Mouse (Mus musculus) heart, embryonic 14.5 days (tissue): ENCODE results near the gene Hist1h2bf. TPM values are rescaled to one million over a fixed set of nuclear protein-coding genes. Genes with fewer than 3 reads are reported as not detected.
"Not testable (repeated sequence)": the region's sequence is repeated elsewhere in the genome, so short reads cannot be mapped to it uniquely, and the experiment has no call there.

ENCODE experiments used
- ATAC-seq: fragments of 200-750 bp; cut with Nextera tagmentation; 2 replicates; pipeline ENCODE4 v1.8.0; 2017; ENCODE audit warnings: low read depth, moderate TSS enrichment; ENCODE audit not compliant: insufficient number of reproducible peaks, insufficient read depth, low FRiP score
- H3K27ac ChIP-seq, 2 experiments: fragments of 200-500 bp in 1 of 2; fragments of 300-500 bp in 1 of 2; sonication (generic) in 1 of 2; replicated peaks in 1 of 2; 2 replicates each; pipeline ENCODE4 v1.5.1; 2012 to 2014; ENCODE audit warnings: low read depth in 2 of 2, low read length in 2 of 2, control low read depth in 1 of 2, mild to moderate bottlenecking in 1 of 2, mixed read lengths in 1 of 2; ENCODE audit not compliant: control insufficient read depth in 1 of 2, insufficient read depth in 1 of 2
- H3K27me3 ChIP-seq: fragments of 300-500 bp; sonication (generic); 2 replicates; pipeline ENCODE4 v1.6.1; 2014; ENCODE audit warnings: mild to moderate bottlenecking, low read length, control low read depth; ENCODE audit not compliant: control insufficient read depth, insufficient read depth
- H3K36me3 ChIP-seq: fragments of 300-500 bp; sonication (generic); 2 replicates; pipeline ENCODE4 v1.6.1; 2014; ENCODE audit warnings: mild to moderate bottlenecking, control low read depth, low read length, mixed read lengths; ENCODE audit not compliant: control insufficient read depth, insufficient read depth
- H3K4me1 ChIP-seq, 2 experiments: fragments of 200-500 bp in 1 of 2; fragments of 300-500 bp in 1 of 2; sonication (generic) in 1 of 2; 2 replicates each; pipeline ENCODE4 v1.6.1; 2012 to 2014; ENCODE audit warnings: low read length in 2 of 2, control low read depth in 1 of 2, mixed read lengths in 1 of 2; ENCODE audit not compliant: control insufficient read depth in 2 of 2, insufficient read depth in 2 of 2
- H3K4me2 ChIP-seq: fragments of 300-500 bp; sonication (generic); 2 replicates; pipeline ENCODE4 v1.6.1; 2014; ENCODE audit warnings: mild to moderate bottlenecking, low read length
- H3K4me3 ChIP-seq, 2 experiments: fragments of 200-500 bp in 1 of 2; fragments of 300-500 bp in 1 of 2; sonication (generic) in 1 of 2; 2 replicates each; pipeline ENCODE4 v1.5.1; 2012 to 2014; ENCODE audit warnings: low read length in 2 of 2, mild to moderate bottlenecking in 2 of 2, control low read depth in 1 of 2, low read depth in 1 of 2, moderate library complexity in 1 of 2; ENCODE audit not compliant: control insufficient read depth in 1 of 2, insufficient read depth in 1 of 2
- H3K9ac ChIP-seq: fragments of 300-500 bp; sonication (generic); 2 replicates; pipeline ENCODE4 v1.6.1; 2014; ENCODE audit warnings: mild to moderate bottlenecking, low read length
- H3K9me3 ChIP-seq: fragments of 300-500 bp; sonication (generic); 2 replicates; pipeline ENCODE4 v1.6.1; 2016; ENCODE audit warnings: low read length, control low read depth; ENCODE audit not compliant: control insufficient read depth
- WGBS: fragments of 180-500 bp; shearing (Covaris S2); extraction: QIAGEN DNeasy Blood & Tissue Kit; methylation state at CpG from one replicate; pipeline ENCODE4 v1.1.7; 2014; 5-methylcytosine and 5-hydroxymethylcytosine counted together
- polyA plus RNA-seq: library from polyadenylated mRNA; unstranded; fragments of >200 nt; fragmentation: Nextera tagmentation; extraction: Ambion mirVana; gene quantifications from 2 replicates; pipeline ENCODE4 v1.2.1, GENCODE M21; 2014

Hist1h2bf gene
- polyA plus RNA-seq, 1 experiment from 2014 or later = 3.7 TPM

DNA sequence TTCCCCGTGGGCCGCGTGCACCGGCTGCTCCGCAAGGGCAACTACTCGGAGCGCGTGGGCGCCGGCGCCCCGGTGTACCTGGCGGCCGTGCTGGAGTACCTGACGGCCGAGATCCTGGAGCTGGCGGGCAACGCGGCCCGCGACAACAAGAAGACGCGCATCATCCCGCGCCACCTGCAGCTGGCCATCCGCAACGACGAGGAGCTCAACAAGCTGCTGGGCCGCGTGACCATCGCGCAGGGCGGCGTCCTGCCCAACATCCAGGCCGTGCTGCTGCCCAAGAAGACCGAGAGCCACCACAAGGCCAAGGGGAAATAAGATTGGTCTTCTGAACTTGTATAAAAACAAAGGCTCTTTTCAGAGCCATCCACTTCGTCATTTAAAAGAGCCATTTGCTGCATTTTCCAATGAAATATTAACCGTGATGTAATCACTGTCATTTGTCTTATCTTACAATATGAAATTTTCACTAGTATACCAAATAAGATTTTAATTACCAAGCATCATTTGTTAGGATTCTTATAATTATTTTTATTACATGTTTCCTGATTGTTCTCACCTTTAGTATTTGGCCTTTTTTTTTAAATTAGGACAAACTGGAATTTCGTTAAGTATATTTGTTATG lies 662 bp upstream of the Hist1h2bf start:
- H3K9me3 ChIP-seq, ATAC-seq, H3K27me3 ChIP-seq, H3K36me3 ChIP-seq: not testable (repeated sequence)
- H3K27ac ChIP-seq = peak overlapping the region; percentile 81 to 82
- H3K9ac ChIP-seq = peak overlapping the region; percentile 69
- H3K4me2 ChIP-seq = peak overlapping the region; percentile 70
- WGBS = 5% methylated on average over 5 of the region's 39 CpGs
- peaks cover 3 to 23% of the 10 kb centered on the region in 2 experiments for H3K4me1 ChIP-seq
- peak overlapping the region; percentile 30 to 44 for H3K4me3 ChIP-seq

GRCm38 (mm10) chr13:23573034-23573897 lies 730 bp downstream of the Hist1h2bf start:
- H3K4me1 ChIP-seq = peaks cover 3 to 23% of the 10 kb centered on the region in 2 experiments
- peak overlapping the region; percentile 70 for H3K4me2 ChIP-seq
- not testable (repeated sequence) for H3K27me3 ChIP-seq, ATAC-seq, H3K9me3 ChIP-seq, H3K36me3 ChIP-seq
- H3K4me3 ChIP-seq = peak overlapping the region; percentile 44 to 47
- H3K27ac ChIP-seq = peak overlapping the region; percentile 95 to 96
- WGBS = 25% methylated on average over 18 of the region's 20 CpGs
- H3K9ac ChIP-seq = peak overlapping the region; percentile 80

GRCm38 (mm10) chr13:23572218-23573033 lies 1.6 kb downstream of the Hist1h2bf start:
- Histone ChIP-seq H3K27me3 (no peaks in the 10 kb centered on the region), H3K4me1 (peaks cover 3 to 23% of the 10 kb centered on the region in 2 experiments), H3K27ac (peak overlapping the region in 1 of 2 experiments; percentile 96; a peak in 2 of 4 replicates), H3K9me3 (no peaks in the 10 kb centered on the region), H3K4me2 (peak overlapping the region; percentile 70), H3K9ac (peak overlapping the region; percentile 80), H3K4me3 (peak overlapping the region in 1 of 2 experiments; percentile 44; a peak in 2 of 4 replicates), H3K36me3 (no peaks in the 10 kb centered on the region)
- WGBS = 46% methylated on average over 2 of the region's 2 CpGs
- ATAC-seq = no peak

DNA sequence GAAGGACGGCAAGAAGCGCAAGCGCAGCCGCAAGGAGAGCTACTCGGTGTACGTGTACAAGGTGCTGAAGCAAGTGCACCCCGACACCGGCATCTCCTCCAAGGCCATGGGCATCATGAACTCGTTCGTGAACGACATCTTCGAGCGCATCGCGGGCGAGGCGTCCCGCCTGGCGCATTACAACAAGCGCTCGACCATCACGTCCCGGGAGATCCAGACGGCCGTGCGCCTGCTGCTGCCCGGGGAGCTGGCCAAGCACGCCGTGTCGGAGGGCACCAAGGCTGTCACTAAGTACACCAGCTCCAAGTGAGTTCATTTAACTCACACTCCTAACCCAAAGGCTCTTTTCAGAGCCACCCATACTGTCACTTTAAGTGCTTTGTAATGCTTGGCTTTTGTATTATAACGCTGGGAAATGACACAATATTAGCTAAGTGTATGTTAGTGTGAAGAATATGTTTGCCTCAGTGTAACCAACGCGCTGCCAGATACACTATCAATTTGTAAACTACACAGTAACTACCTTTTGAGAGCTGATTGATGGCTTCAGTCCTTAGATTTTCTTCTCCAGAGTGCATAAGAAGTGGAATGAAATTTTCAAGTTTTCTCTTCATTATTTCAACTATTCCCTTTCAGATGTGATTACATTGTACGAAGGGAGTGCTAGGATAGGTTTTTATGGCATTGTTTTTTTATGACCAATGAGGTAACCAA lies 2.3 kb downstream of the Hist1h2bf start:
- peaks cover 3 to 20% of the 10 kb centered on the region in 2 experiments for H3K4me1 ChIP-seq
- WGBS = 2% methylated on average over 10 of the region's 34 CpGs
- ATAC-seq, H3K36me3 ChIP-seq, H3K27me3 ChIP-seq, H3K9me3 ChIP-seq: not testable (repeated sequence)
- peak overlapping the region; percentile 92 to 96 for H3K27ac ChIP-seq
- peak overlapping the region; percentile 70 for H3K4me2 ChIP-seq
- H3K9ac ChIP-seq = peak overlapping the region; percentile 80
- peak overlapping the region; percentile 44 to 57 for H3K4me3 ChIP-seq

DNA sequence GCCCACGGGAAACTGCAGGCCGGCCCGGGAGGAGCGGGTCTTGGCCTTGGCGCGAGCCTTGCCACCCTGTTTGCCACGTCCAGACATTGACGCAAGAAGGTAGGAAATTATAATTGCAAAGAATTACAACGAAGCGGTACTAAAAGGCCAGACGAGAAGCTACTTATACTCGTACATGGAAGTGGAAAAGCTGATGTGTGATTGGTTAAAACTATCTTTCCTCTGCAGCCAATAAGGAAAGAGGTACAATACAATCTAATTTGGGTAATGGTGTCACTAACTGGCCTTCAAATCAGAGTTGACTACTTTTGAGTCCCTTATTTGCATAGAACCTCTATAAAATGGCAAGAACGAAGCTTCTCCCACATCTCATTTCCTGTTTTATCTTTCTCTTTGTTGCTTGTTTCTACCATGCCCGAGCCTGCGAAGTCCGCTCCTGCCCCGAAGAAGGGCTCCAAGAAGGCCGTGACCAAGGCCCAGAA lies 2.9 kb downstream of the Hist1h2bf start, which contains the start of the genes Hist1h2ae and Hist1h2bg:
TSS of gene Hist1h2ae (minus strand) at position 199 of the 482 bp plus-strand sequence.
TSS of gene Hist1h2bg (plus strand) at position 375 of the 482 bp plus-strand sequence.
- WGBS = under 1% methylated on average over 18 of the region's 18 CpGs
- peaks cover 3 to 14% of the 10 kb centered on the region in 2 experiments for H3K4me1 ChIP-seq

DNA sequence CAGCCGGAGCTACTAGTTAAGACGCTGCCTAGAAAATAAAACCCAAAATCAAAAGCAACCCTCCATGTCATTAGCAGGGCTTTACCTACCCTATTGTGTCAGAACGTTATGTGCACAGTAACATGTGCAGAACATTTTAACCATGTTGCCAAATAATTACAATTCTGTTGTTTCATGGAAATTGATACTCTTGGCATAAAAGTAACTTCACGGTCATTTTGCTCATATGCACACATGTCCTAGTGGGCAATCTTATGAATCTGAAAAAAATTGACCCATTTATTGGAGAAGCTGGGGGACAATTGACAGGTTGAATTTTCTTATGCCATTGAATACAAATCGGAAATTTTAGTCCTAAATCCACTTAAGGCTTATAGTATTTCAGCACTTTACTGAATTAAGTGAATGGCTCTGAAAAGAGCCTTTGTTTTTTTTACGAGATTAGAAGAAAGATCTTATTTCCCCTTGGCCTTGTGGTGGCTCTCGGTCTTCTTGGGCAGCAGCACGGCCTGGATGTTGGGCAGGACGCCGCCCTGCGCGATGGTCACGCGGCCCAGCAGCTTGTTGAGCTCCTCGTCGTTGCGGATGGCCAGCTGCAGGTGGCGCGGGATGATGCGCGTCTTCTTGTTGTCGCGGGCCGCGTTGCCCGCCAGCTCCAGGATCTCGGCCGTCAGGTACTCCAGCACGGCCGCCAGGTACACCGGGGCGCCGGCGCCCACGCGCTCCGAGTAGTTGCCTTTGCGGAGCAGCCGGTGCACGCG lies 3.6 kb downstream of the Hist1h2bf start:
- ATAC-seq, H3K27me3 ChIP-seq, H3K9me3 ChIP-seq, H3K36me3 ChIP-seq: not testable (repeated sequence)
- 5% methylated on average over 13 of the region's 41 CpGs for WGBS
- Histone ChIP-seq H3K27ac (peak overlapping the region; percentile 95 to 96), H3K4me3 (peak overlapping the region; percentile 44 to 57), H3K4me2 (peak overlapping the region; percentile 70), H3K4me1 (peaks cover 3 to 13% of the 10 kb centered on the region in 2 experiments), H3K9ac (peak overlapping the region; percentile 68)

More for the DNA sequence above, 2.9 kb downstream of the Hist1h2bf start, which contains the start of the genes Hist1h2ae and Hist1h2bg:
- peak within 1 kb of the TSS; percentile 70 for H3K4me2 ChIP-seq
- peak; percentile 84 for ATAC-seq
- peak within 1 kb of the TSS; percentile 95 to 96 for H3K27ac ChIP-seq
- H3K36me3 ChIP-seq = no peaks in the 10 kb centered on the region
- no peaks in the 10 kb centered on the region for H3K27me3 ChIP-seq
- peak within 1 kb of the TSS; percentile 44 to 57 for H3K4me3 ChIP-seq
- peak within 1 kb of the TSS; percentile 80 for H3K9ac ChIP-seq
- H3K9me3 ChIP-seq = no peaks in the 10 kb centered on the region
